Mouse (Mus musculus) intestine, embryonic 14.5 days (tissue): ENCODE results near the gene Gm20831. TPM values are rescaled to one million over a fixed set of nuclear protein-coding genes. Genes with fewer than 3 reads are reported as not detected.
"Not testable (repeated sequence)": the region's sequence is repeated elsewhere in the genome, so short reads cannot be mapped to it uniquely, and the experiment has no call there.

Source experiments
- ATAC-seq: fragments of 200-750 bp; cut with Nextera tagmentation; replicated peaks from 2 replicates; pipeline ENCODE4 v1.8.0; 2017; ENCODE audit warnings: low read depth, moderate number of reproducible peaks, moderate TSS enrichment, moderate library complexity; ENCODE audit not compliant: low FRiP score, low TSS enrichment
- DNase-seq: peaks from one replicate; pipeline ENCODE4 v3.0.0-alpha.2; 2018; ENCODE audit warnings: low spot score
- H3K27ac ChIP-seq: fragments of 300-500 bp; sonication (generic); 2 replicates; pipeline ENCODE4 v1.5.1; 2014; ENCODE audit warnings: low read depth, mild to moderate bottlenecking, control low read depth
- H3K27me3 ChIP-seq: fragments of 300-500 bp; sonication (generic); replicated peaks from 2 replicates; pipeline ENCODE4 v1.6.1; 2014; ENCODE audit warnings: low read length, control low read depth; ENCODE audit not compliant: control insufficient read depth, insufficient read depth
- H3K36me3 ChIP-seq: fragments of 300-500 bp; sonication (generic); 2 replicates; pipeline ENCODE4 v1.6.1; 2014; ENCODE audit warnings: low read length, control low read depth; ENCODE audit not compliant: control insufficient read depth, insufficient read depth
- H3K4me1 ChIP-seq: fragments of 300-500 bp; sonication (generic); replicated peaks from 2 replicates; pipeline ENCODE4 v1.6.1; 2014; ENCODE audit warnings: low read length, control low read depth, mixed read lengths; ENCODE audit not compliant: control insufficient read depth, insufficient read depth
- H3K4me2 ChIP-seq: fragments of 300-500 bp; sonication (generic); 2 replicates; pipeline ENCODE4 v1.6.1; 2014; ENCODE audit warnings: low read length
- H3K4me3 ChIP-seq: fragments of 300-500 bp; sonication (generic); 2 replicates; pipeline ENCODE4 v1.5.1; 2014; ENCODE audit warnings: low read depth, low read length, control low read depth, mixed read lengths
- H3K9ac ChIP-seq: fragments of 300-500 bp; sonication (generic); 2 replicates; pipeline ENCODE4 v1.6.1; 2014; ENCODE audit warnings: mild to moderate bottlenecking, low read length
- H3K9me3 ChIP-seq: fragments of 300-500 bp; sonication (generic); 2 replicates; pipeline ENCODE4 v1.6.1; 2016; ENCODE audit warnings: low read length, control low read depth; ENCODE audit not compliant: control insufficient read depth
- WGBS: fragments of 180-500 bp; shearing (Covaris S2); extraction: QIAGEN DNeasy Blood & Tissue Kit; methylation state at CpG from one replicate; pipeline ENCODE4 v1.1.7; 2014; 5-methylcytosine and 5-hydroxymethylcytosine counted together
- polyA plus RNA-seq: library from polyadenylated mRNA; unstranded; fragments of >200 nt; fragmentation: Nextera tagmentation; extraction: Ambion mirVana; gene quantifications from 2 replicates; pipeline ENCODE4 v1.2.1, GENCODE M21; 2014

Gm20831 gene
- polyA plus RNA-seq: not detected in 2 replicates

GRCm38 (mm10) chrY:17874441-17874840, at the start of gene Gm20831, which contains the start of gene Gm20772:
Gene Gm20831 (plus strand): TSS chrY:17874741.
Gene Gm20772 (plus strand): TSS chrY:17874741.
- not testable (repeated sequence) for H3K4me2 ChIP-seq, H3K4me3 ChIP-seq, H3K9ac ChIP-seq, DNase-seq, H3K36me3 ChIP-seq, ATAC-seq, H3K27me3 ChIP-seq, H3K27ac ChIP-seq, H3K9me3 ChIP-seq, H3K4me1 ChIP-seq

- not testable (repeated sequence) for H3K4me1 ChIP-seq, H3K9ac ChIP-seq, DNase-seq, H3K36me3 ChIP-seq, H3K27me3 ChIP-seq, H3K9me3 ChIP-seq, H3K4me2 ChIP-seq, H3K4me3 ChIP-seq, H3K27ac ChIP-seq, ATAC-seq
- no CpG with 5 or more reads among the region's 3 CpGs for WGBS
Measured at GRCm38 (mm10) chrY:17846166-17846565, 28.4 kb upstream of the Gm20831 start, which contains the start of gene Gm21904. Gene Gm21904 (minus strand): TSS chrY:17846266.

- DNase-seq, H3K36me3 ChIP-seq, ATAC-seq, H3K9ac ChIP-seq, H3K4me2 ChIP-seq, H3K27me3 ChIP-seq, H3K9me3 ChIP-seq, H3K4me3 ChIP-seq, H3K4me1 ChIP-seq, H3K27ac ChIP-seq: not testable (repeated sequence)
- WGBS: no CpG with 5 or more reads among the region's 1 CpGs
Measured at GRCm38 (mm10) chrY:17937230-17937629, 62.7 kb downstream of the Gm20831 start, which contains the start of gene Srsy. Gene Srsy (minus strand): TSS chrY:17937330.

Other genes starting within 250 kb of the Gm20831 start
- gene Gm21904, start 28.5 kb upstream of the Gm20831 start, polyA plus RNA-seq: not detected in 2 replicates
- not detected in 2 replicates for gene Gm20772, start within 50 bp of the Gm20831 start, polyA plus RNA-seq
- not detected in 2 replicates for gene Srsy, start 62.6 kb downstream of the Gm20831 start, polyA plus RNA-seq
- gene Gm21764, start 187.1 kb downstream of the Gm20831 start, polyA plus RNA-seq: not detected in 2 replicates
- not detected in 2 replicates for gene Ssty1, start 214.4 kb downstream of the Gm20831 start, polyA plus RNA-seq